Mouse (Mus musculus) heart, embryonic 14.5 days (tissue): Measurements from ENCODE around the gene Vash1. TPM values are rescaled to one million over a fixed set of nuclear protein-coding genes. Genes with fewer than 3 reads are reported as not detected.

Experiments used
- ATAC-seq: fragments of 200-750 bp; cut with Nextera tagmentation; 2 replicates; pipeline ENCODE4 v1.8.0; 2017; ENCODE audit warnings: low read depth, moderate TSS enrichment; ENCODE audit not compliant: insufficient number of reproducible peaks, insufficient read depth, low FRiP score
- H3K27ac ChIP-seq, 2 experiments: fragments of 200-500 bp in 1 of 2; fragments of 300-500 bp in 1 of 2; sonication (generic) in 1 of 2; replicated peaks in 1 of 2; 2 replicates each; pipeline ENCODE4 v1.5.1; 2012 to 2014; ENCODE audit warnings: low read depth in 2 of 2, low read length in 2 of 2, control low read depth in 1 of 2, mild to moderate bottlenecking in 1 of 2, mixed read lengths in 1 of 2; ENCODE audit not compliant: control insufficient read depth in 1 of 2, insufficient read depth in 1 of 2
- H3K27me3 ChIP-seq: fragments of 300-500 bp; sonication (generic); 2 replicates; pipeline ENCODE4 v1.6.1; 2014; ENCODE audit warnings: mild to moderate bottlenecking, low read length, control low read depth; ENCODE audit not compliant: control insufficient read depth, insufficient read depth
- H3K36me3 ChIP-seq: fragments of 300-500 bp; sonication (generic); 2 replicates; pipeline ENCODE4 v1.6.1; 2014; ENCODE audit warnings: mild to moderate bottlenecking, control low read depth, low read length, mixed read lengths; ENCODE audit not compliant: control insufficient read depth, insufficient read depth
- H3K4me1 ChIP-seq, 2 experiments: fragments of 200-500 bp in 1 of 2; fragments of 300-500 bp in 1 of 2; sonication (generic) in 1 of 2; 2 replicates each; pipeline ENCODE4 v1.6.1; 2012 to 2014; ENCODE audit warnings: low read length in 2 of 2, control low read depth in 1 of 2, mixed read lengths in 1 of 2; ENCODE audit not compliant: control insufficient read depth in 2 of 2, insufficient read depth in 2 of 2
- H3K4me2 ChIP-seq: fragments of 300-500 bp; sonication (generic); 2 replicates; pipeline ENCODE4 v1.6.1; 2014; ENCODE audit warnings: mild to moderate bottlenecking, low read length
- H3K4me3 ChIP-seq, 2 experiments: fragments of 200-500 bp in 1 of 2; fragments of 300-500 bp in 1 of 2; sonication (generic) in 1 of 2; 2 replicates each; pipeline ENCODE4 v1.5.1; 2012 to 2014; ENCODE audit warnings: low read length in 2 of 2, mild to moderate bottlenecking in 2 of 2, control low read depth in 1 of 2, low read depth in 1 of 2, moderate library complexity in 1 of 2; ENCODE audit not compliant: control insufficient read depth in 1 of 2, insufficient read depth in 1 of 2
- H3K9ac ChIP-seq: fragments of 300-500 bp; sonication (generic); 2 replicates; pipeline ENCODE4 v1.6.1; 2014; ENCODE audit warnings: mild to moderate bottlenecking, low read length
- H3K9me3 ChIP-seq: fragments of 300-500 bp; sonication (generic); 2 replicates; pipeline ENCODE4 v1.6.1; 2016; ENCODE audit warnings: low read length, control low read depth; ENCODE audit not compliant: control insufficient read depth
- WGBS: fragments of 180-500 bp; shearing (Covaris S2); extraction: QIAGEN DNeasy Blood & Tissue Kit; methylation state at CpG from one replicate; pipeline ENCODE4 v1.1.7; 2014; 5-methylcytosine and 5-hydroxymethylcytosine counted together
- polyA plus RNA-seq: library from polyadenylated mRNA; unstranded; fragments of >200 nt; fragmentation: Nextera tagmentation; extraction: Ambion mirVana; gene quantifications from 2 replicates; pipeline ENCODE4 v1.2.1, GENCODE M21; 2014

The Vash1 gene
- polyA plus RNA-seq, 1 experiment from 2014 or later, result 10.7 TPM

DNA sequence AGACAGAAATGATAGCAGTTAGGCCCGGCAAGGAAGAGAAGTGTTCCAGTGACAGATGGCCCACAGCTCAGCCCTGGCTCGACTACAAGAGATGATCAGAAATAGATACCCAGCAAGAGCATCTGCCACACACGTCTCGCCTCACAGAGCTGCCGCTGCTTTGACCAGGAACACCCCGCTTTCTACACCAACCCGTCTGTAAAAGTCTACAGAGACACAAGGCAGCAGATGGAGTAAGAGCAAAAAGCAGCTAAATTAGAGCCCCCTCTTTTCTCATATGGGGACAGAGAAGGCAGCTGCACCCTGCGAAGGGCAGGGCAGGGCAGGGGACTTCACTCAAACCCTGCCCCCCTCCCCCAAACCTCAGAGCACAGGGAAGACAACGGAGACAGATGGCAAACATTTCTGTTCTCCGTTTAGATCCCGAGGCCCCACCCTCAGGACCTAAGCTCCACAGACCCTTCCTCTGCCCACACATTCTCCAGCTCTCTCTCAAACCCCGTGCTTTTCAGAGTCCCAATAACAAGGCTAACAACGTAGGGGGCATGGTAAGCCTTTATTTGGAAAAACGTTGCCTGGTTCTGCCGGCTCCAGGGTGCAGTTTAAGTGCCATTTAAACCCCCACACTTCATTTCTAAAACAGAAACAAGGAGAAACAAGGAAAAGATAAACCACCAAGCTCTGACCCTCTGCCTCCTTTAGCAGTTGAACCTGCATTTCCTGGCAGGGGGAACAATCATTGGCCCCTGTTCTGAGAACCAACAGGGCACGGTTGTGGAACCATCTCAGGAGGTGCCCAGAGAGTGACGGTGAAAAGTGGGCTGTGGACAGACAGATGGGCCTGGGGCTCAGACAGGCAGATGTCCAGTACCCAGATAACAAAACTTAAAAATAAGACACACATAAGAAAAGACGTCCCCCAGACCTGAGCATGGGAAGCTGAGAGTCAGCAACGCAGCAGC lies 21.7 kb downstream of the Vash1 start:
- Histone ChIP-seq H3K4me1 (peaks cover 5 to 12% of the 10 kb centered on the region in 2 experiments), H3K4me2 (no peak overlapping the region), H3K4me3 (no peak overlapping the region), H3K9me3 (peaks cover 5% of the 10 kb centered on the region; the same call in 1 of the 2 replicates), H3K27ac (no peak overlapping the region), H3K36me3 (peaks cover 25% of the 10 kb centered on the region; the same call in 1 of the 2 replicates), H3K9ac (0 out of 2 replicates have a peak overlapping the region, but pooled peaks have one; percentile 4), H3K27me3 (no peaks in the 10 kb centered on the region)
- no peak for ATAC-seq
- 29% methylated on average over 19 of the region's 19 CpGs for WGBS

DNA sequence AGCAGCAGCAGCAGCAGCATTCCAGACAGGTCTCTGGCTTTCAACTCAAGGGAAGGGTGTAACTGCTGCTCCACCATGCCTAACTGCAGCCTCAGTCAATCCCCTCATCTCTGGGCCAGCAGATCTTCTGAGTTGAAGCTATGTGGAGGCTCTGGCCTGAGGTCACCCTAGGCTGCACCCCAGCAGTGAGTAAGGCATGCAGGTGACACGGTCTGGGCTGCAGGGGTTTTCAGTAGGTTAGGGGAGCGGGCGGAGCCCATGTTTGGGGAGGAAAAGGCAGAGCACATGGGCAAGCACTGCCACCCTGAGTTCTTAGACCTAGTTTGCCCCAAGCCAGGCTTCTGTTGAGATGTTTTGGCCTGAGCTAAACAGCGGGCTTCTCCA lies 22.4 kb downstream of the Vash1 start:
- 79% methylated on average over 4 of the region's 4 CpGs for WGBS
- no peak overlapping the region for H3K4me2 ChIP-seq
- peaks cover 5 to 10% of the 10 kb centered on the region in 2 experiments for H3K4me1 ChIP-seq
- H3K4me3 ChIP-seq, result no peak overlapping the region
- H3K36me3 ChIP-seq, result peaks cover 25% of the 10 kb centered on the region; the same call in 1 of the 2 replicates
- ATAC-seq, result no peak
- peaks cover 5% of the 10 kb centered on the region; the same call in 1 of the 2 replicates for H3K9me3 ChIP-seq
- no peak overlapping the region for H3K9ac ChIP-seq
- no peak overlapping the region for H3K27ac ChIP-seq
- H3K27me3 ChIP-seq, result no peaks in the 10 kb centered on the region

DNA sequence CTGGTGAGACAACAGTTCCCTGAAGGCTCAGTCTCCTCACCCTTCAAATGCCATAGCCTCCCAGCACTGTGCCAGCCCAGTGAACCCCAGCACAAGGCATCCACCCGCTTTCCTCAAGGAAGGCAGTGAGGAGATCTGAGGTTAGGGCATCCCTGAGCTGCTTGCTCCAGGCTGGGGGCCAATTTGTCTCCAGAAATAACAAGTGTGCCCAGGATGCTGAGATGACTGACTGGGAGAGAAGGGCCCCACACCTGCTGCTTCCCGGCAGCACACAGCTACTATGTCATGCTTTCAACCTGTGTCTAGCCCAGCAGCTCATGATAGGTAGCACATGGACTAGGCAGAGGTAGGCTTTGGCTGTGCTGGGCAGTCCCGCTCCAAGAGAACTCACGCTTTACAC lies 23.0 kb downstream of the Vash1 start:
- H3K9me3 ChIP-seq, result peaks cover 5% of the 10 kb centered on the region; the same call in 1 of the 2 replicates
- ATAC-seq, result no peak
- peaks cover 25% of the 10 kb centered on the region; the same call in 1 of the 2 replicates for H3K36me3 ChIP-seq
- no peak overlapping the region for H3K4me3 ChIP-seq
- H3K9ac ChIP-seq, result no peak overlapping the region
- H3K27ac ChIP-seq, result no peak overlapping the region
- no peak overlapping the region for H3K4me2 ChIP-seq
- no peaks in the 10 kb centered on the region for H3K27me3 ChIP-seq
- WGBS, result 96% methylated on average over 4 of the region's 4 CpGs
- H3K4me1 ChIP-seq, result peaks cover 5 to 10% of the 10 kb centered on the region in 2 experiments

DNA sequence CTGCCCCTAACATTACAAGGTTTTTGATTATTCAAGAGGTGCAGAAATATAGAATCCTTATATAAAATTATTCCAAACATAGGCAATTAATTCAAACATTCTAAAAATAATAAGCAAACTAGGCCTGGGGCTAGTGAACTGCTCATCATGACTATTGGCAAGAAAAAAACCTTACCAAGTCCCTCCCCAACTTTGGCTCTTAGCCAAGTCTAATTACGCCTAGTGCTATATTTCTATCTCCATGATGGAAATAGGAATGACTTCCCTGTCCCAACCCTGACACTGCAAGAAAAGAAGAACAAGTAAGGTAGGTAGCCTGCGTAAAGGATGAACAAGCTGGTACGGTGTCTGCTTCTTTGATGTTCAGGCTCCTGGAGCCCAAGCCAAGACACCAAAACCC lies 24.2 kb downstream of the Vash1 start:
- Histone ChIP-seq H3K27ac (no peak overlapping the region), H3K9me3 (no peaks in the 10 kb centered on the region), H3K4me3 (no peak overlapping the region), H3K4me1 (peaks cover 5 to 10% of the 10 kb centered on the region in 2 experiments), H3K27me3 (no peaks in the 10 kb centered on the region), H3K9ac (no peak overlapping the region), H3K36me3 (peaks cover 25% of the 10 kb centered on the region; the same call in 1 of the 2 replicates), H3K4me2 (no peak overlapping the region)
- ATAC-seq, result no peak
- 89% methylated on average over 3 of the region's 3 CpGs for WGBS

DNA sequence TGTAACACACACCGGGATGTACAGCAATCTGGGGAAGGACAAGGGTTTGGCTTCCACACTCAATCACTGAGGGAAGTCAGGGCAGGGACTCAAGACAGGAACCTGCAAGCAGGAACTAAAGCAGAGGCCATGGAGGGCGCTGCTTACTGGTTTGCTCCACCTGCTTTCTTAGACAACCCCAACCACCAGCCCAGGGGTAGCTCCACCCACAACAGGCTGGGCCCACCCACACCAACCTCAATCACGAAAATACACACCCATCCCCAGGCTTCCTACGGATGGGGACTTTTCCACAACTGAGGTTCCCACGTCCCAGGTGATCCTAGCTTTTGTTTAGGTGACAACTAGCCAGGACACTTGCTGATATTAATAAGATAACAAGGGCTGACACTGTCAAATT lies 27.3 kb downstream of the Vash1 start:
- ATAC-seq, result no peak
- H3K9me3 ChIP-seq, result no peaks in the 10 kb centered on the region
- WGBS, result 80% methylated on average over 5 of the region's 5 CpGs
- no peaks in the 10 kb centered on the region for H3K27me3 ChIP-seq
- H3K36me3 ChIP-seq, result peaks cover 25% of the 10 kb centered on the region; the same call in 1 of the 2 replicates
- no peak overlapping the region for H3K27ac ChIP-seq
- H3K4me2 ChIP-seq, result no peak overlapping the region
- no peak overlapping the region for H3K4me3 ChIP-seq
- peaks cover 0 to 1% of the 10 kb centered on the region in 2 experiments; a peak in 1 of 4 replicates for H3K4me1 ChIP-seq
- H3K9ac ChIP-seq, result no peak overlapping the region

DNA sequence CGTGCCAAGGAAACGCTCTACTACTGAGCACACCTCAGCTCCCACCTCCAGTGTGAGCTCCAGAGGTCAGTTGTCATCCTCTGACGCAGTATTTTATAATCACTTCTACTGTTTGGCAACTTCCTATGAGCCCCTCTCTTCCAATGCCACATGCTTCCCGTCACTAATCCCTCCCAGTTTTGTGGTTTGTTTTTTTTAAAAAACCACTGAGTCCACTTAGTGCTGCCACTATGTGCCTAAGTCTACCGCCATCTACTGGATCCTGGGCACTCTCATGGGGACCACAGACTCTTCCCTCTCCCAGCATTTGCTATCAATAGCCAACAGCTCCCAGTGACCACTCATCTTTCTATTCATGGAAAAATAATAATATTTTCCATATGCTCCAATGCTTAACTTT lies 35.5 kb downstream of the Vash1 start:
- H3K4me1 ChIP-seq, result no peaks in the 10 kb centered on the region
- peaks cover 20% of the 10 kb centered on the region for H3K36me3 ChIP-seq
- H3K27me3 ChIP-seq, result no peaks in the 10 kb centered on the region
- no peak for ATAC-seq
- no peak overlapping the region for H3K9ac ChIP-seq
- no peaks in the 10 kb centered on the region for H3K9me3 ChIP-seq
- WGBS, result 61% methylated on average over 5 of the region's 5 CpGs
- no peak overlapping the region for H3K4me2 ChIP-seq
- no peak overlapping the region for H3K4me3 ChIP-seq
- no peak overlapping the region for H3K27ac ChIP-seq

DNA sequence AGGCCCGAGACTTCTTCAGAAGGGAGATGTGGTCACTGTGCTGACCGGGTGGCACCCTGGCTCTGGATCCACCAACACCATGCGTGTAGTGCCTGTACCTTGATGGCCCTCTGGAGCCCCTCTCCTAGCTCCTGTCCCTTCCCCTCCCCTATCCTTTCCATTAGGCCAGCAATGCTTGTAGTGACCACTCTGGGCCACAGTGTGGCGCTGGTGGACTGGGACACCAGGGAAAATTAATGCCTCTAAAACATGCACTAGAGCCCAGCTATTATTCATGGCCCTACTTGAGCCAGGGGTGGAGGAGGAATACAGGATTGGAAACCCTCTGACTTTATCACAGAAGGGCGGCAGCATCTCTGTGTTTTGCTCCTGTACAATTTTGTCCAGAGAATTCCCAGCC lies 36.9 kb downstream of the Vash1 start:
- Histone ChIP-seq H3K4me1 (no peaks in the 10 kb centered on the region), H3K4me3 (no peak overlapping the region), H3K9ac (no peak overlapping the region), H3K4me2 (no peak overlapping the region), H3K27me3 (no peaks in the 10 kb centered on the region), H3K9me3 (no peaks in the 10 kb centered on the region), H3K27ac (no peak overlapping the region), H3K36me3 (peaks cover 28% of the 10 kb centered on the region)
- no peak for ATAC-seq
- WGBS, result 48% methylated on average over 5 of the region's 5 CpGs
